Mouse (Mus musculus) limb, embryonic 11.5 days (tissue): ENCODE results near the gene G3bp1. TPM values are rescaled to one million over a fixed set of nuclear protein-coding genes. Genes with fewer than 3 reads are reported as not detected.

Experiments used
- ATAC-seq: fragments of 200-750 bp; cut with Nextera tagmentation; 2 replicates; pipeline ENCODE4 v1.8.0; 2017; ENCODE audit warnings: low read depth; ENCODE audit not compliant: insufficient number of reproducible peaks, low FRiP score, low TSS enrichment
- DNase-seq: peaks from one replicate; pipeline ENCODE4 v3.0.0-alpha.2; 2015; ENCODE audit warnings: low spot score
- H3K27ac ChIP-seq: fragments of 300-500 bp; sonication (generic); replicated peaks from 2 replicates; pipeline ENCODE4 v1.5.1; 2014; ENCODE audit warnings: low read depth, mild to moderate bottlenecking, low read length
- H3K27me3 ChIP-seq: fragments of 300-500 bp; sonication (generic); 2 replicates; pipeline ENCODE4 v1.6.1; 2014; ENCODE audit warnings: mild to moderate bottlenecking, low read length, mixed read lengths; ENCODE audit not compliant: control insufficient read depth, insufficient read depth
- H3K36me3 ChIP-seq: fragments of 300-500 bp; sonication (generic); 2 replicates; pipeline ENCODE4 v1.6.1; 2014; ENCODE audit warnings: mild to moderate bottlenecking, low read length, moderate library complexity, mixed read lengths; ENCODE audit not compliant: control insufficient read depth, insufficient read depth
- H3K4me1 ChIP-seq: fragments of 300-500 bp; sonication (generic); 2 replicates; pipeline ENCODE4 v1.6.1; 2014; ENCODE audit warnings: low read length, mixed read lengths; ENCODE audit not compliant: control insufficient read depth, insufficient read depth
- H3K4me2 ChIP-seq: fragments of 300-500 bp; sonication (generic); 2 replicates; pipeline ENCODE4 v1.6.1; 2014; ENCODE audit warnings: low read depth, mild to moderate bottlenecking, moderate library complexity; ENCODE audit not compliant: severe bottlenecking
- H3K4me3 ChIP-seq: fragments of 300-500 bp; sonication (generic); 2 replicates; pipeline ENCODE4 v1.5.1; 2014; ENCODE audit warnings: low read depth, low read length
- H3K9ac ChIP-seq: fragments of 300-500 bp; sonication (generic); 2 replicates; pipeline ENCODE4 v1.6.1; 2014; ENCODE audit warnings: mild to moderate bottlenecking, low read length
- H3K9me3 ChIP-seq: fragments of 300-500 bp; sonication (generic); 2 replicates; pipeline ENCODE4 v1.6.1; 2016; ENCODE audit warnings: low read length; ENCODE audit not compliant: control insufficient read depth
- whole genome bisulfite sequencing: fragments of 180-500 bp; shearing (Covaris S2); extraction: QIAGEN DNeasy Blood & Tissue Kit; methylation state at CpG from one replicate; pipeline ENCODE4 v1.1.7; 2014; 5-methylcytosine and 5-hydroxymethylcytosine counted together
- polyA plus RNA-seq: library from polyadenylated mRNA; unstranded; fragments of >200 nt; fragmentation: Nextera tagmentation; extraction: Ambion mirVana; gene quantifications from 2 replicates; pipeline ENCODE4 v1.2.1, GENCODE M21; 2014

Gene G3bp1
- 260 and 269 TPM in 2 replicates for polyA plus RNA-seq

- H3K27ac ChIP-seq: peak within 1 kb of the TSS; percentile 76; the same call in 1 of the 2 replicates
- H3K4me3 ChIP-seq: peak within 1 kb of the TSS; percentile 96
- no peaks in the 10 kb centered on the region for H3K27me3 ChIP-seq
- no peaks in the 10 kb centered on the region for H3K9me3 ChIP-seq
- peak within 1 kb of the TSS; percentile 81 for H3K4me2 ChIP-seq
- ATAC-seq (peak; percentile 98), DNase-seq (peak; percentile 98)
- peak within 1 kb of the TSS; percentile 98 for H3K9ac ChIP-seq
- under 1% methylated on average over 55 of the region's 57 CpGs for WGBS
- peaks cover 5% of the 10 kb centered on the region; the same call in 1 of the 2 replicates for H3K4me1 ChIP-seq
- peaks cover 4% of the 10 kb centered on the region; the same call in 1 of the 2 replicates for H3K36me3 ChIP-seq
These were observed at the start of gene G3bp1 for GRCm38 (mm10) chr11:55469048-55469843. Gene G3bp1, plus strand, starts transcription at chr11:55469685.

- ATAC-seq (no peak), DNase-seq (no peak)
- peak within 1 kb of the TSS; percentile 27; the same call in 1 of the 2 replicates for H3K9ac ChIP-seq
- H3K36me3 ChIP-seq: no peaks in the 10 kb centered on the region
- no peaks in the 10 kb centered on the region for H3K27me3 ChIP-seq
- no peaks in the 10 kb centered on the region for H3K9me3 ChIP-seq
- H3K27ac ChIP-seq: peak within 1 kb of the TSS; percentile 59; the same call in 1 of the 2 replicates
- peaks cover 28% of the 10 kb centered on the region for H3K4me1 ChIP-seq
- no peak within 1 kb of the TSS for H3K4me3 ChIP-seq
- H3K4me2 ChIP-seq: no peak within 1 kb of the TSS
- WGBS: 100% methylated on average over 1 of the region's 1 CpGs
These were observed 46.5 kb upstream of the G3bp1 start, which contains the start of gene Sparc for GRCm38 (mm10) chr11:55422978-55423377. Gene Sparc, minus strand, starts transcription at chr11:55423183.

GRCm38 (mm10) chr11:55423756-55424155 lies 45.7 kb upstream of the G3bp1 start:
- peak; percentile 55; the same call in 1 of the 2 replicates for ATAC-seq

GRCm38 (mm10) chr11:55424746-55425360 lies 44.6 kb upstream of the G3bp1 start:
- H3K27ac ChIP-seq: no peak overlapping the region
- no peak overlapping the region for H3K4me3 ChIP-seq
- peaks cover 17% of the 10 kb centered on the region for H3K4me1 ChIP-seq
- no peaks in the 10 kb centered on the region for H3K27me3 ChIP-seq
- no peaks in the 10 kb centered on the region for H3K36me3 ChIP-seq
- ATAC-seq (no peak), DNase-seq (no peak)
- H3K9me3 ChIP-seq: no peaks in the 10 kb centered on the region
- H3K4me2 ChIP-seq: no peak overlapping the region
- no peak overlapping the region for H3K9ac ChIP-seq
- WGBS: 68% methylated on average over 8 of the region's 8 CpGs

More at GRCm38 (mm10) chr11:55423756-55424155, 45.7 kb upstream of the G3bp1 start:
- no peak overlapping the region for H3K4me3 ChIP-seq
- 48% methylated on average over 4 of the region's 4 CpGs for WGBS
- no peaks in the 10 kb centered on the region for H3K9me3 ChIP-seq
- peaks cover 28% of the 10 kb centered on the region for H3K4me1 ChIP-seq
- H3K27ac ChIP-seq: peak overlapping the region; percentile 59; the same call in 1 of the 2 replicates
- H3K36me3 ChIP-seq: no peaks in the 10 kb centered on the region
- H3K27me3 ChIP-seq: no peaks in the 10 kb centered on the region
- no peak overlapping the region for H3K4me2 ChIP-seq
- peak overlapping the region; percentile 27; the same call in 1 of the 2 replicates for H3K9ac ChIP-seq
- DNase-seq: peak; percentile 61

- H3K4me2 ChIP-seq: no peak overlapping the region
- DNase-seq: peak; percentile 76
- no peaks in the 10 kb centered on the region for H3K27me3 ChIP-seq
- H3K4me3 ChIP-seq: no peak overlapping the region
- peak overlapping the region; percentile 74; the same call in 1 of the 2 replicates for H3K27ac ChIP-seq
- H3K4me1 ChIP-seq: peaks cover 13% of the 10 kb centered on the region
- H3K9me3 ChIP-seq: no peaks in the 10 kb centered on the region
- no peaks in the 10 kb centered on the region for H3K36me3 ChIP-seq
- peak; percentile 80 for ATAC-seq
- 0 out of 2 replicates have a peak overlapping the region, but pooled peaks have one; percentile 36 for H3K9ac ChIP-seq
- 42% methylated on average over 16 of the region's 16 CpGs for WGBS
These were observed 41.1 kb upstream of the G3bp1 start for GRCm38 (mm10) chr11:55428186-55429012.

- ATAC-seq: no peak
- H3K36me3 ChIP-seq: no peaks in the 10 kb centered on the region
- no peaks in the 10 kb centered on the region for H3K27me3 ChIP-seq
- no peak overlapping the region for H3K4me3 ChIP-seq
- H3K27ac ChIP-seq: no peak overlapping the region
- no peaks in the 10 kb centered on the region for H3K9me3 ChIP-seq
- WGBS: 92% methylated on average over 2 of the region's 2 CpGs
- H3K9ac ChIP-seq: no peak overlapping the region
- no peak for DNase-seq
- H3K4me2 ChIP-seq: no peak overlapping the region
- peaks cover 5% of the 10 kb centered on the region for H3K4me1 ChIP-seq
These were observed 39.5 kb upstream of the G3bp1 start for GRCm38 (mm10) chr11:55429973-55430372.

- DNase-seq: no peak
- Histone ChIP-seq H3K4me1 (peaks cover 3% of the 10 kb centered on the region; the same call in 1 of the 2 replicates), H3K9ac (no peak overlapping the region), H3K27ac (no peak overlapping the region), H3K4me2 (no peak overlapping the region), H3K36me3 (no peaks in the 10 kb centered on the region), H3K4me3 (no peak overlapping the region), H3K27me3 (no peaks in the 10 kb centered on the region), H3K9me3 (no peaks in the 10 kb centered on the region)
- 76% methylated on average over 3 of the region's 3 CpGs for WGBS
- no peak for ATAC-seq
These were observed 36.5 kb upstream of the G3bp1 start for GRCm38 (mm10) chr11:55432981-55433380.

GRCm38 (mm10) chr11:55436089-55436488 lies 33.4 kb upstream of the G3bp1 start:
- no peak overlapping the region for H3K4me3 ChIP-seq
- no peaks in the 10 kb centered on the region for H3K4me1 ChIP-seq
- H3K4me2 ChIP-seq: no peak overlapping the region
- no peak overlapping the region for H3K9ac ChIP-seq
- H3K36me3 ChIP-seq: no peaks in the 10 kb centered on the region
- DNase-seq: no peak
- no peaks in the 10 kb centered on the region for H3K9me3 ChIP-seq
- H3K27ac ChIP-seq: no peak overlapping the region
- WGBS: 90% methylated on average over 6 of the region's 6 CpGs
- H3K27me3 ChIP-seq: no peaks in the 10 kb centered on the region
- no peak for ATAC-seq
